Mouse (Mus musculus) NIH3T3 (cell line): ENCODE results near the gene Acsl3.
A peak's percentile ranks its signal among the peaks of the same experiment; 100 is the strongest.

Experiments used
- DNase-seq: peaks from one replicate; pipeline ENCODE4 v3.0.0-alpha.2; 2012; ENCODE audit warnings: low read depth

Acsl3 gene

DNA sequence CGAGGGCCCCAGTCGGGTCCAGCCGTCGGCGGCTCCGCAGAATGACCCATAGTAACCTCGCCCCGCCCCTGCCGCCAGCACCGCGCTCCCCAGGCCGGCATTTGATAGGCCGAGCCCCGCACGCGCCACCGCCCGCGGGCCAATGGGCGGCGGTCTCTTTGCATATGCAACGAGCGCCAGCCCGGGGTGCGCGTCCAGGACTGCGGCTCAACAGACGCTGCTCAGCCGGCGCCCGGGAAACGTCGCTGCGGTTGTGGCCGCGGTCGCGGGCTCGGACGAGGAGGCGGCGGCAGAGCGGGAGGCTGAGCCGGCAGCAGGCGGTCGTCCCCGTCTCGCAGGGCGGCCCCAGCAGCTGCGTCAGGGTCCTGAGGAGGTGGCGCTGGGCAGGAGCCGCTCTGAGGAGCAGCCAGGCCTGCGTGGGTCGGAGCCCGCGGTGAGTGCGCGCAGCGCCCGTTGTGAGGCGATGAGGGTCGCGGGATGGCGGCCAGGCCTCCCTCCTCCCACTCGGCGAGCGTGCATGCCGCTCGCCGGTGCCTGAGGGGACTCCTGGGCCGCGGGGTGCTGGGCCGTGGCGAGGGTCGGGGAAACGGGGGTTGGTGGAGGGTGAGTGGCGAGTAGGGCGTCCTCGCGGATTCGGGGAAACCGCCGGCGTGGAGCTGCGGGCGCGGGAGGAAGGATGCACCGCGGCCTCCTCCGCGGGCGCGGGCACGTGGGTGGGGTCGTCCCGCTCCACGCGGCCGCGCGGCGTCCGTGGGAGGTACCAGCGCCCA lies at the start of gene Acsl3, which contains the start of gene Utp14b:
TSS of gene Acsl3 (plus strand) at position 155 of the 770 bp plus-strand sequence.
TSS of gene Utp14b (plus strand) at position 368 of the 770 bp plus-strand sequence.
- DNase-seq = peak; percentile 98

DNA sequence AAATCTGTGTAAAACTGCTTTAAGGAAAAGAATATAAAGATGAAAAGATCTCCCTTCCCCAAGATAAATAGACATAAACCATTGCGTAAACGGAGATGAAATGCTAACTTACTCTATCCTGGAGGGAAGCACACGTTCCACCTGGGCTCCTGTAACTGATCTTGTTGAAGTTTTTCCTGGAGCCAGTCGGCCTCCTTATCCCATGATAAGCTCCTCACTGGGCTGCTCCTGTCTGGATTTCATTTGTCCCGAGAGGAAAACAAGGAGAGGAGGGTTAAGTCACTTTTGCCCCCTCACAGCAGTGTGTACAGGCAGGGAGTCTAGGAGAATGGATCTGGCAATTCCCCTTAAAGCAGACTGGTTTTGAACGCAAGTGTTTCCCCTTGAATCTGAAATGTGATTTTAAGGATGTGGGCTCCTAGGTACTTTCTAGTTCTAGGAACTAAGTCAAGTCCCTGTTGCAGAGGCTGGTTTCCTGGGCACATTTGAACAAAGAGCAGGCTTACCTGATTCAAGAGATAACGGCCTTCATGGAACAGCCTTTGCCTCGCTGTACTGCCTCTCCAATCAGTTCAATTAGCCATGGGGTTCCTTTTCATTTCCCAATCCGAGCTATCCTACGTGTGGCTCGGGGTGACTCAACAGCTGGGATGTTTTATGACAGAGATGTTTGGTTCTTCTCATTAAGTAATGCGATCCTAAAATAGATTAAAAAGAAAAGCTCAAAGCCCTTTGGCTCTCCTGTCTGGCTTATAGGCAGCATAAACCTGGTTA lies 48.3 kb upstream of the Acsl3 start:
- no peak for DNase-seq

DNA sequence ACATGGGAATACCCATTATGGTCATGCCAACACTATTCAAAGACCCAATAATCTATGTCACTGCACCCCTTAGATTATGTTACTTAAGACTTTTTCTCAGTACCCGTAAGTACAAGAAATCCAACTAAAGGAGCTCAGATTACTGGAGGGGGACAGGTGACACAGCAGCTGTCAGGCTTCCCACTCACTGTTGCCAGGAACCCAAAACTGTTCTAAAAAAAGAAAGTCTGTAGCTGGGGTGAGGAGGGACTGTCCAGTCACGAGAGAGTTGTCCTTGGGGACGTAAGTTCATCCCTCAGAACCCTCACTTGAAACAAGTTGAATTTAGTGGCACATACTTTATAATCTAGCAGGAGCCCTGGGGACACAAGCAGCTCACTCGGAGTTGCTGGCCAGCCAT lies 46.6 kb upstream of the Acsl3 start:
- no peak for DNase-seq

DNA sequence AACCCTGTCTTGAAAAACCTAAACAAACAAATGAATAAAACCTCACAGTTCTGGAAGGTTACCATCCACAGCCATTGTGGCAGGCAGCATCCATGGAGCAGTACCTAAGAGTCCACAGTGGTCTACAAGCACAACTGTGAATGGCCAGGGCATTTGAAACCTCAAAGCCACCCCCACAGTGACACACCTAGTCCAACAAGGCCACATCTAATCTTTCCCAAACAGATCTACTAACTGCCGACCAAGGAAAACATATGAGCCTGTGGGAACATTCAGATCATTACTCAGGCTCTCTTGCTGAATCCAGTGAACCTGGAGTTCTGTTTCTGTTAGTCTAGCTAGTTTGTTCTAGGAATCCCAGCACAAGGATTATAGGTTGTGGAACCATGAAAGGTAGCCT lies 44.7 kb upstream of the Acsl3 start:
- DNase-seq = no peak

DNA sequence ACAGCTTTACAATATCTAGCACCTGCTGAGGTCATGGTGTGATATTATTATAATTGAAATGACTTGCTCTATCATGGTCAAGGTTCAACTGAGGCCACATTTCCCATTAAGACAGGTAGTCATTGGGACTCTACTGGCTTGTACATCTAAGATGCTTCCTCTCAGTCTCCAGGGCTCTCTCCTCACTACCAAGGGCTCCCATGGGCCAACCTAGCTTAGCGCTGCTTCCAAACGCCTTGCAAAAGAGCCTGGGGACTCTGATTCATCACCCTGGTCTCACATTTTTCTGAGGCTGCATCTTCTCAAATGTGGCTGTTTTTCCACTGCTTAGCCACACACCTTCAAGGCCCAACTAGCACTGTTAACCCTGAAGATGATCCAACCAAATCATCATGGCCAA lies 33.3 kb upstream of the Acsl3 start:
- no peak for DNase-seq

DNA sequence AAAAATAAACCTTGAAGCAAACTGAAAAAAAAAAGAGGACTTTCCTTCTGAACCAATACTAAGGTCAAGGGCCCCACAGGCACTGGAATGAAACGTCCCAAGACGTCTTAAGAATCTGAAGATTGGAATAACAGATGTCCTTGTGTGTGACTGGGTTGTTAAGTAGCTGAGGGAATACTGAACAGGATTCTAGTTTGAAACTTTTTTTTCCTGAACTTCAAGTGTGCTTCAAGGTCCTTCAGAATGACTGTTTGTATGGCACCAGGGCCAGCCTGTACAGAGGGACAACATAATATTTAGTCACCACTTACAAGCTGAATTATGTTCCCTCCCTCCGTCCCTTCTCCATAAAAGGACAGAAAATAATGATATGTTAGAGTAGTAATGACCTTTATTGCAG lies 23.1 kb upstream of the Acsl3 start:
- DNase-seq = no peak

DNA sequence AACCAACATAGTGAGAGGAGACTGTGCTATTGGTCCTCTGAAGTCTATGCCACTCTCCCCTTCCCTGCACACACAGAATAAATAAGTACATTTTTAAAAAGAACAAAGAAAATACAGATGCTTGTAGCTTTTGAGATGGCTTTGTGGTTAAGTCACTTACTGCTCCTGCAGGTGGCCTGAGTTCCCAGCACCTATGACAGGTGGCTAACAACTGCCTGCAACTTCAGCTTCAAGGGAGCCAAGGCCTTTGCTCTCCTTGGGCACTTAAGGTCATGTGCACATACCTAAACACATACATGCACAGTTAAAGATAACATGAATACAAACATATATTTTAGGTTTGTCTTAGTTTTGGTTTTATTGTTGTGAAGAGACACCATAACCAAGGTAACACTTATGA lies 16.8 kb upstream of the Acsl3 start:
- no peak for DNase-seq

DNA sequence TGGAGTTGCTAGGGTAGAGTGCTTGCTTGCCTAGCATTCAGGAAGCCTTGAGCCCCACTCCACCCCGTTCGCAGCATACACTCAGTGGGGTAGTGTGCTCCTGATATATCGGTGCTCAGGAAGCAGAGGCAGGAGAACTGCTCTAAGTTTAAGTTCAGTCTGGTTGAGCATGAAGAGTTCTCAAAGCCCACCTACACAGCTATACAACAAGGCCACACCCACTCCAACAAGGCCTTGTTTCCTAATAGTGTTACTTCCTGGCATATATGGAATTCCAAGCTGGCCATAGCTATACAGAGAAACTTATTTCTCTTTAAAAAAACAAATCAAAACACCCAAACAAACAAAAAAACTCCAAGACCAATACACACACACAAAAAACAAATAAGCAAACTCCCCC lies 15.8 kb upstream of the Acsl3 start:
- DNase-seq = no peak

DNA sequence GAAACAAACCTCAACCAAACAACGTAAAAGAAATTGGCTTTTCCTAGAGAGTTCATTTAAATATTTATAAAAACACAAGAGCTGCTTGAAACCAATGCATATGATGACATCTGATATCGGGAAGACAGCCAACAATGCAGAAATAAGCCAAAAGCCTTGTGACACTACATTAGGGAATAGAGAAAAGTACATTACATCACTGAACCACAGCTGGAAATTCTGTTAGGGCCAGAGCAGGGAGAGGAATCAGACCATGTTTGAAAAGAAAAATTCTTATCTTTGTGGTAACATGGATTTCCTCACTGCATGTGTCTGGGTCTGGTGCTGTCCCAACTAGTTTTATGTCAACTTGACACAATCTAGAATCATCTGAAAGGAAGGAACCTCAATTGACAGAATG lies 15.4 kb upstream of the Acsl3 start:
- DNase-seq = peak; percentile 62

DNA sequence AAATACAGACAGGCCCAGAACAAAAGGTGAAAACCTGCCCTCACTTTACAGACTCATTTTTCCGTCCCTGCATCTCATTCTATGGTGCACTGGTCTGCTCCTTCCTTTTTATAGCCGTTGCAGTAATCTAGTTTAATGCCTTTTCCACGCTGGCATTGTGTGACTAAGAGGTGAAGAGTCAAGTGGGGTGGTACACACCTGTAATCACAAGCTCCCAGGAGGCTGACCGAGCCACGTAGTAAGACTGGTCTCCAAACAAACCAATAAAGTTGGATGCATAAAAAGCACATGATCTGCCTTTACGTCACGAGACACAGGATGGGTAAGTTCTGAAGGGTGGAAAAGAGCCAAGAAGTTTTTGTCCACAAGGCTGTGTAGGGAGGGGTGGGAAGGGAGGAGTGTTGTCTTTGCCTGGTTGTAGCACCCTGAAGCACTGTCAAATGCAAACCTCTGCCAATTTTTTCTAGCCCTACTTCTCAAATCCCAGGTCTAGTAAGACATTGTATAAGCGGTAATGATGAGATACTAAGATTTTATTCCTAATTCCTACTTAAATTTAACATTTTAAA lies 10.2 kb upstream of the Acsl3 start:
- DNase-seq = no peak

DNA sequence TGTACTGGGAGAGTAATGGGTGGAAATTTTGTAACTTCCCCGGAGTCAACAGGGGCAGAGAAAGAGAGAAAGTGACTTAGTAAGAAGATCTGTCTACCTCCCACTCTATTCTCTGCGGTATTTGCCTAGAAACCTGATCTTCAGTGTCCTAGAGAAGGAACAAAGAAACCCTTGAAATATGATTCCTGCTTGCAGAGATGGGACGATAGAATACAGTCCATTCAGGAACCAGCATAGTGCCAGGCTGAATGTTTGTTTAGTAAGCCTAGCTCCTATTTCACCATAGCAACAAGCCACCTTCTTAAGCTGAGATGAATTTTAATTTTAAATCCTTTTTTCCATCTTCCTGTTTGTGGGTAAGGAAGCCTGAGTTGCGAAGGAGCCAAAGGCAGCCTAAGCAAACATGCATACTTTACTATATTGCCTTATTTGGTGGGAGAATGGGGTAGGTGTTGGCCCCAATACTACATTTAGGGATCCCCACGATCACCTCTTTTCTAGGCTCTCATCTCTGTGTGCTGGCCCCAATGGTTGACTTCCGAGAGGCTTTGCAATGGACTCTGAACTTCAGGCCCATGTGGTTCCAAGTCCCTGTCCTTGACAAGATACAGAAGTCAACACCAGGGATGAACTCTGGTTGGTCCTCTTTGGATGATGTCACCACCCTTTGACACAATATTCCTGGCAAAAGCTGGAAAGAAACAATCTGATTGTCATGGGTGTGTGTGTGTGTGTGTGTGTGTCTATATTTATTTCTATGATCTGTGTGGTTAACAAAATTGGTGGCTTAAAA lies 8.2 kb upstream of the Acsl3 start:
- peak; percentile 56 for DNase-seq

DNA sequence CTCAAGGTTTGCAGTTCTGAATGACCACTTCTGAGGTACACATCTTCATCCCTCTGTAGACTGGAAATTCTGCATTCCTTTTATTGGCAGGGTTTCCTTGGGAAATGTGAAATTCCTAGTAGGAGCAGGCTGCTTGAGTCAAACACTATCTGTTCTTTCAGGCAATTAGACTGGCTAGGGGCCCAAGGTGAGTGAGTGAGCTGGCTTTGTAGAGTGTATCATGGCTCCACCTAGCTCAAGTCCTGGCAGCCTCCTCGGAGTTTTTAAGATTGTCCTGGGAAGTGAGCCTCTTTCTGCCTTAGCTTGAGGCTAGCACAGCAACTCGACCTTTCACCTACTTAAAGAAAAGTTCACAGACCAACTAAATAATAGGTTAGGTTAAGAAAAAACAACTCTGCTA lies 1.2 kb upstream of the Acsl3 start:
- DNase-seq = peak; percentile 55

DNA sequence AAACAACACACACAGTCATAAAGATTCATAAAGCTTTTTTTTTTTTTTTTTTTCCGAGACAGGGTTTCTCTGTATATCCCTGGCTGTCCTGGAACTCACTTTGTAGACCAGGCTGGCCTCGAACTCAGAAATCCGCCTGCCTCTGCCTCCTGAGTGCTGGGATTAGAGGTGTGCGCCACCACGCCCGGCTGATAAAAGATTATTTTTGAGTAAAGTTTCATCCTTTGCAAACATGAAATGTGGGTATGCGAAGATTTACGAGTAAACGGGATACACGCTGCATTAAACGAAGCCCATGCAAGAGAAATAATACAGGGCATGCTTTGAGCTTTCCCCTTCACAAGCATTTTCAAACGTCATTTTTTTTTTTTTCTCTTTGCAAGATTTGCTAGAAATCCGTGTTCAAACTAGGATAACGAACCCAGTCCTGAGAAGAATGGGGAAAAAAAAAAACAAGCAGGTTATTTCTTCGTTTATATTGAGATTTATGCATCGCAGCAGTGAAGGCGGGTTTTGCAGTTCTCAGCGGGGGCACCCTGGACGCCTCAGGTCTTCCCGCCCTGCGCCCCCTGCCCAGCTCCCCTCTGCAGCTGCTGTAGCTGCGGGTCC lies 500 bp upstream of the Acsl3 start:
- no peak for DNase-seq

DNA sequence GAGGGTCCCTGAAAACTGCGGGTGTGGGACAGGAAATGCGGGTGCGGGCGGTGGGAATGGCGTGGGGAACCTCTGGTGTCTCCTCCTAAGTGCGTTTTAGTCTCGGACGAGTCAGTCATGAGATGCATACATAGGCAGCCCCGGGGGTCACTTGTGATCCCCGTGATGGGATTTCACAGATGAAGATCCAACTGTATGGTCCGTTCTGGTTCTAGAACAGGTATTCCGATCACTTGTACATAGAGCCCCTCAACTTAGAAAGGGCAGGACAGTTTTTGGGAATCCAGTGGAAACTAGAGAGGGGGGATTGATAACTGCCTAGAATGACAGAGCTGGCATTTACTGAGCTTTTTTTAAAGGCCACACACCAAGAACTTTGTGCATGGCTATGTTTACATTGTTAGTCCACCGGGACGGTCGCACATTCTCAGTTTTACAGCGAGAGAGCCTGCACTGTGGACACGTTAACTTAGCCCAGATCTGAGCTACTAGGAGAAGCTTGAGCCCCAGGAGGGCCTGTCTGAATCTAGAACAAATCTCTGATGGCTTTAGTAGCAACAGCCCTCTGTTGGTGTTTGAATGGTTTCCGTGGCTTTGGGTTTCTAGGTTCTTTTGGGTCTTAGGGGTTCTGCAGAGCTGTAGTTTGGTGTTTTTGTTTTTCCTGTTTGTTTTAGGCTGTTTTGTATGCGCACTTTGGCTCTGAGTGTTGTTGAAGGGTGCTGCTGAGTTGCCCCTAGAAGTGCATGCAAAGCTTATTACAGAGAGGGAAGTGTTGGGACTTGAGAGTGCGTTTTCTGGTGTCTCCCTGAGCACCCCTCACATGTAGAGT lies 1.0 kb downstream of the Acsl3 start:
- DNase-seq = peak; percentile 34

DNA sequence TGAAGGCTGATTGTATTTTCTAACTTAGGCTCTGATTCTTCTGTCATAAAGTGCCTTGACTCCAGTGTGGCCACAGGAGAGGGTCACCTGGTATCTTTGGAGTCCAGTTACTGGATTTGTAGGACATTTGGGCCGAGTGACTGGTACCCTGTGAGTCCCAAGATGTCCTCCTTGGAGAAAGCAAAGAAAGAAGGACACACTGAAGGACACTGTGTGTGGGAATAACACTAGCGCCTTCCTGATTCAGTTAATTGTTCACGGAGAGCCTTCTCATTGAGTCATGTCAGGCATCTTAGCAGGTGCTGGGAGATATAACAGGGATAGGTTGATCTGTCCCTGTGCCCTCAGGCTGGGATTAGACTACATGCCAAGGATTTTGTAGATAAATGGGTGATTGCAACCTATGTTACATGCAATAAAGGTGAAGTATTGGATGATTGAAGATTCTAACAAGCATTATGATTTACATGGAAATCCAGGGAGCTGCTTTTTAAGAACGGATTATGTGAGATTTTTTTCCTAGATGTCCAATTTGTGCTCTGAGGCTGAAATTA lies 1.7 kb downstream of the Acsl3 start:
- DNase-seq = no peak

DNA sequence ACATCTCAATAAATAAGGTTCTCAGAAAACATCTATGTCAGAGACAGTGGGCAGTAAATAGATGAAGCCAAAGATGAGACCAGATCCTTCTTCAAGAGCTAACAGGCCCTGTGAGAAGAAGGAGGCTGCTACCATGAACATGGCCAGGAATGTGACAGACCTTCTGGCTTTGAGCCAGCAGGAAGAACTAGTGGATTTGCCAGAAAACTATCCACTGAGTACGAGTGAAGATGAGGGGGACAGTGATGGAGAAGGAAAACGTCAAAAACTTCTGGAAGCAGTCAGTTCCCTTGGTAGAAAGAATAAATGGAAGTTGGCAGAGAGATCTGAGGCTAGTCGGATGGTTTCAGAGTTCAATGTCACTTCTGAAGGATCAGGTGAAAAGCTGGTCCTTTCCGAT lies 6.7 kb downstream of the Acsl3 start:
- no peak for DNase-seq

DNA sequence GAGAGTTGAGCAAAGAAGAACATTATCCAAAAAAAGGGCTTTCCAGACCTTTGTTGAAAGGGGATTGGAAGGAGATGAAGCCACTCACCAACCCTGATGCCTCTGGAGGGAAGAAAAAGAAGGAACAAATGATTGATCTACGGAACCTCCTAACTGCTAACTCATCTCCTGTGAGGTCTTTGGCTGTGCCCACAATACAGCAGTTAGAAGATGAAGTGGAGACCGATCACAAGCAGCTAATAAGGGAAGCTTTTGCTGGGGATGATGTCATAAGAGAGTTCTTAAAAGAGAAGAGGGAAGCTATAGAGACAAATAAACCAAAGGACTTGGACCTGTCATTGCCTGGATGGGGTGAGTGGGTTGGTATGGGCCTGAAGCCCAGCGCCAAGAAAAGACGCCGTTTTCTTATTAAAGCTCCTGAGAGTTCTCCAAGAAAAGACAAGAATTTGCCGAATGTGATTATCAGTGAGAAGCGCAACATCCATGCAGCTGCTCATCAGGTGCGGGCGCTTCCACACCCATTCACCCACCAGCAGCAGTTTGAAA lies 8.4 kb downstream of the Acsl3 start:
- no peak for DNase-seq

DNA sequence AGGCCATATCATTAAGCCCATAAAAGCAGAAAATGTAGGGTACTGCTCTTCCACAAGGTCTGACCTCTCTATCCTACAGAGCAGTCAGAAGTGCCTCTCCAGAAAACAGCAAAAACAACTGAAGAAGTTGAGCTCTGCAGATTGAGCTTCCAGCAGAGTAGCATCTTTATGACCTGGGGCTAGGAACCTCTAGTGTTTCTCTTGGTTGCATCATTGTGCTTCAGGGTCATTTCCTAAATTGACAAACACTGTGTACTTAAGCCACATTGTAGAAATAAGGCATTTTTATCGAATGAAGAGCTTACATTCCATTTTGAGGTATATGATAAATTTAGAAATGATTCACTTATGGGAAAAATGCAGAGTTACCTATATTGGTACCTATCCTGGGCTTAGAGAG lies 9.0 kb downstream of the Acsl3 start:
- no peak for DNase-seq

DNA sequence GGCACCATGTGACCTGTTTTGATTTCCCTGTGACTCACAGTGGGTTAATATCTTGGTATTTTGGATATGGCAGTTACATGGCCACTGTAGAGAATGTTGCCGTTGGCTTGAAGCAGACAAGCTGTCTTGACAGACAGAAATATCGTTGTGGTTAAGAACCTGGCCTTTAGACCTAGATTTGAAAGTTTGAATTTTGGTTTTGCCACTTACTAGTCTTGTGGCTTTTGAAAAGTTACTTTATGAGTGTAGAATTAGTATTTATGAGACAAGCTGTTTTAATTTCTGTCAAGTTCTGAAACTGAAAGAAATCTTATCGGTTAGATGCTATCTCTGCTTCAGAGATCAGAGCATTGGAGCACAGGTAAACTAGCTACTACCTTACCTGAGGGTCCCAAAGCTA lies 24.7 kb downstream of the Acsl3 start:
- peak; percentile 8 for DNase-seq

DNA sequence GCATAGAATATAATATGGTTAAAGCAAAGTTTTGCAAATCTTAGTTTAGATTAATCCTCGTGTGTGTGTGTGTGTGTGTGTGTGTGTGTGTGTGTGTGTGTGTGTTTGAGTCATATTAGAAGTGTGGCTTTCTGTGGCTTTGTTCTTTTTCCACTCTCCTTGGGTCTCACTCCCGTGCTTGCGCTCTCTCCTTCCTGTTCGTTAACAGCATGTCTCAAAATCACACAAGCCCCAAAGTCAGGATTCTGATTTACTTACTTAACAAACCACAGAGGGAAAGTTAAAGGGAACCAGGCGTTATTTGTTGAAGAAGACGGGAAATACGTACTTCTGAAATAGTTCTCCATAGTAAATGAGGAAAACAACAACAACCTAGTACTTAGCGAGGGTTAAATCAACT lies 26.5 kb downstream of the Acsl3 start:
- no peak for DNase-seq
